Mouse (Mus musculus) hindbrain, embryonic 12.5 days (tissue): Measurements from ENCODE around the gene Gm3409. TPM values are rescaled to one million over a fixed set of nuclear protein-coding genes. Genes with fewer than 3 reads are reported as not detected.
"Not testable (repeated sequence)": the region's sequence is repeated elsewhere in the genome, so short reads cannot be mapped to it uniquely, and the experiment has no call there.

ENCODE experiments used
- ATAC-seq: fragments of 200-750 bp; cut with Nextera tagmentation; 2 replicates; pipeline ENCODE4 v1.8.0; 2017; ENCODE audit warnings: moderate TSS enrichment; ENCODE audit not compliant: low FRiP score
- H3K27ac ChIP-seq: fragments of 300-500 bp; sonication (generic); 2 replicates; pipeline ENCODE4 v1.5.1; 2016; ENCODE audit warnings: mild to moderate bottlenecking
- H3K27me3 ChIP-seq: fragments of 300-500 bp; sonication (generic); 2 replicates; pipeline ENCODE4 v1.6.1; 2016; ENCODE audit warnings: mild to moderate bottlenecking
- H3K36me3 ChIP-seq: fragments of 300-500 bp; sonication (generic); 2 replicates; pipeline ENCODE4 v1.6.1; 2016; ENCODE audit warnings: mild to moderate bottlenecking
- H3K4me1 ChIP-seq: fragments of 300-500 bp; sonication (generic); 2 replicates; pipeline ENCODE4 v1.6.1; 2016
- H3K4me2 ChIP-seq: fragments of 300-500 bp; sonication (generic); replicated peaks from 2 replicates; pipeline ENCODE4 v1.6.1; 2016; ENCODE audit warnings: mild to moderate bottlenecking
- H3K4me3 ChIP-seq: fragments of 300-500 bp; sonication (generic); 2 replicates; pipeline ENCODE4 v1.5.1; 2016; ENCODE audit warnings: mild to moderate bottlenecking
- H3K9ac ChIP-seq: fragments of 300-500 bp; sonication (generic); 2 replicates; pipeline ENCODE4 v1.6.1; 2016; ENCODE audit warnings: mild to moderate bottlenecking, moderate library complexity
- H3K9me3 ChIP-seq: fragments of 300-500 bp; sonication (generic); replicated peaks from 2 replicates; pipeline ENCODE4 v1.6.1; 2016; ENCODE audit warnings: mild to moderate bottlenecking
- WGBS: fragments of 180-500 bp; shearing (Covaris S2); methylation state at CpG from one replicate; pipeline ENCODE4 v1.1.7; 2016; 5-methylcytosine and 5-hydroxymethylcytosine counted together
- polyA plus RNA-seq: library from polyadenylated mRNA; unstranded; fragments of >200 nt; fragmentation: Nextera tagmentation; extraction: Ambion mirVana; gene quantifications from 2 replicates; pipeline ENCODE4 v1.2.1, GENCODE M21; 2016

The Gm3409 gene
- polyA plus RNA-seq, result not detected in 2 replicates

- not testable (repeated sequence) for H3K9me3 ChIP-seq, H3K27me3 ChIP-seq
- 96% methylated on average over 3 of the region's 3 CpGs for WGBS
Measured at GRCm38 (mm10) chr5:146537347-146537746, at the start of gene Gm3409. TSS of gene Gm3409 (plus strand) at chr5:146537647.

GRCm38 (mm10) chr5:146488959-146489358 is 48.5 kb upstream of the Gm3409 start:
- ATAC-seq, H3K4me1 ChIP-seq, H3K27me3 ChIP-seq, H3K36me3 ChIP-seq, H3K4me2 ChIP-seq, H3K9ac ChIP-seq, H3K9me3 ChIP-seq, H3K4me3 ChIP-seq, H3K27ac ChIP-seq: not testable (repeated sequence)
- whole genome bisulfite sequencing, result 13% methylated on average over 3 of the region's 4 CpGs

More at GRCm38 (mm10) chr5:146537347-146537746, at the start of gene Gm3409:
- H3K36me3 ChIP-seq, H3K9ac ChIP-seq, H3K4me1 ChIP-seq, H3K4me3 ChIP-seq, H3K27ac ChIP-seq, ATAC-seq, H3K4me2 ChIP-seq: not testable (repeated sequence)

GRCm38 (mm10) chr5:146491063-146491462 is 46.4 kb upstream of the Gm3409 start, which contains the start of gene Gm6370:
TSS of gene Gm6370 (plus strand) at chr5:146491363.
- H3K4me1 ChIP-seq, ATAC-seq, H3K4me2 ChIP-seq, H3K27ac ChIP-seq, H3K36me3 ChIP-seq, H3K9ac ChIP-seq, H3K9me3 ChIP-seq, H3K4me3 ChIP-seq, H3K27me3 ChIP-seq: not testable (repeated sequence)
- no CpG with 5 or more reads among the region's 5 CpGs for WGBS

GRCm38 (mm10) chr5:146502099-146502498 is 35.3 kb upstream of the Gm3409 start, which contains the start of gene 4930449I24Rik:
TSS of gene 4930449I24Rik (plus strand) at chr5:146502399.
- not testable (repeated sequence) for H3K9ac ChIP-seq, H3K9me3 ChIP-seq, H3K4me3 ChIP-seq, ATAC-seq, H3K36me3 ChIP-seq, H3K4me2 ChIP-seq, H3K4me1 ChIP-seq, H3K27me3 ChIP-seq, H3K27ac ChIP-seq
- no CpG with 5 or more reads among the region's 5 CpGs for WGBS

GRCm38 (mm10) chr5:146513823-146514222 is 23.6 kb upstream of the Gm3409 start, which contains the start of gene Gm3402:
TSS of gene Gm3402 (plus strand) at chr5:146514123.
- not testable (repeated sequence) for H3K4me3 ChIP-seq, ATAC-seq, H3K9ac ChIP-seq, H3K4me2 ChIP-seq, H3K27ac ChIP-seq, H3K4me1 ChIP-seq, H3K36me3 ChIP-seq, H3K27me3 ChIP-seq, H3K9me3 ChIP-seq
- WGBS, result 57% methylated on average over 1 of the region's 5 CpGs

- not testable (repeated sequence) for H3K27ac ChIP-seq, ATAC-seq, H3K4me3 ChIP-seq, H3K4me2 ChIP-seq, H3K27me3 ChIP-seq, H3K9ac ChIP-seq, H3K4me1 ChIP-seq, H3K36me3 ChIP-seq, H3K9me3 ChIP-seq
- 84% methylated on average over 3 of the region's 3 CpGs for WGBS
Measured at GRCm38 (mm10) chr5:146525501-146525900, 11.9 kb upstream of the Gm3409 start, which contains the start of gene Gm3404. TSS of gene Gm3404 (plus strand) at chr5:146525801.

- not testable (repeated sequence) for H3K4me2 ChIP-seq, H3K9me3 ChIP-seq, H3K4me1 ChIP-seq, H3K27me3 ChIP-seq, H3K9ac ChIP-seq, ATAC-seq, H3K4me3 ChIP-seq, H3K36me3 ChIP-seq, H3K27ac ChIP-seq
- no CpG with 5 or more reads among the region's 3 CpGs for WGBS
Measured at GRCm38 (mm10) chr5:146555836-146556235, 18.4 kb downstream of the Gm3409 start, which contains the start of gene Gm3415. TSS of gene Gm3415 (plus strand) at chr5:146556136.

- Histone ChIP-seq H3K9ac (no peak overlapping the region), H3K36me3 (no peaks in the 10 kb centered on the region), H3K27ac (no peak overlapping the region), H3K9me3 (no peaks in the 10 kb centered on the region), H3K4me1 (no peaks in the 10 kb centered on the region), H3K4me3 (no peak overlapping the region), H3K27me3 (no peaks in the 10 kb centered on the region), H3K4me2 (no peak overlapping the region)
- WGBS, result 90% methylated on average over 1 of the region's 1 CpGs
- ATAC-seq, result no peak
Measured at GRCm38 (mm10) chr5:146564259-146564658, 26.8 kb downstream of the Gm3409 start.

GRCm38 (mm10) chr5:146567054-146567453 is 29.6 kb downstream of the Gm3409 start:
- ATAC-seq, result no peak
- Histone ChIP-seq H3K27ac (no peak overlapping the region), H3K9ac (no peak overlapping the region), H3K36me3 (no peaks in the 10 kb centered on the region), H3K27me3 (no peaks in the 10 kb centered on the region), H3K9me3 (no peaks in the 10 kb centered on the region), H3K4me3 (no peak overlapping the region), H3K4me1 (no peaks in the 10 kb centered on the region), H3K4me2 (no peak overlapping the region)
- 62% methylated on average over 4 of the region's 4 CpGs for WGBS

- H3K4me3 ChIP-seq, H3K27me3 ChIP-seq, H3K9me3 ChIP-seq, H3K27ac ChIP-seq, H3K9ac ChIP-seq, H3K4me2 ChIP-seq, H3K36me3 ChIP-seq, ATAC-seq, H3K4me1 ChIP-seq: not testable (repeated sequence)
- WGBS, result 90% methylated on average over 6 of the region's 6 CpGs
Measured at GRCm38 (mm10) chr5:146570179-146570578, 32.7 kb downstream of the Gm3409 start.

- not testable (repeated sequence) for H3K27ac ChIP-seq, ATAC-seq, H3K9ac ChIP-seq, H3K4me2 ChIP-seq, H3K4me3 ChIP-seq, H3K9me3 ChIP-seq, H3K4me1 ChIP-seq, H3K36me3 ChIP-seq, H3K27me3 ChIP-seq
- WGBS, result 77% methylated on average over 6 of the region's 6 CpGs
Measured at GRCm38 (mm10) chr5:146571830-146572734, 34.6 kb downstream of the Gm3409 start.

- not testable (repeated sequence) for H3K9ac ChIP-seq, H3K9me3 ChIP-seq, H3K4me3 ChIP-seq, H3K4me2 ChIP-seq, H3K27ac ChIP-seq, ATAC-seq, H3K27me3 ChIP-seq, H3K4me1 ChIP-seq, H3K36me3 ChIP-seq
- WGBS, result 89% methylated on average over 4 of the region's 4 CpGs
Measured at GRCm38 (mm10) chr5:146572735-146573042, 35.2 kb downstream of the Gm3409 start.

- WGBS, result 89% methylated on average over 3 of the region's 3 CpGs
- Histone ChIP-seq H3K27me3 (peaks cover 7% of the 10 kb centered on the region), H3K9me3 (no peaks in the 10 kb centered on the region), H3K9ac (no peak overlapping the region), H3K36me3 (no peaks in the 10 kb centered on the region), H3K4me3 (no peak overlapping the region), H3K4me2 (no peak overlapping the region), H3K27ac (no peak overlapping the region), H3K4me1 (no peaks in the 10 kb centered on the region)
- ATAC-seq, result no peak
Measured at GRCm38 (mm10) chr5:146576668-146577067, 39.2 kb downstream of the Gm3409 start.
